Mouse (Mus musculus) inflammation-experienced regulatory T-cells, adult 6 months (primary cell): ENCODE results near the gene Vmn2r107. TPM values are rescaled to one million over a fixed set of nuclear protein-coding genes. Genes with fewer than 3 reads are reported as not detected.

Experiments
- ATAC-seq: one replicate; pipeline ENCODE4 v1.8.0; 2017
- polyA plus RNA-seq, 3 experiments: library from polyadenylated mRNA; unstranded; fragments of 100-300 nt; shearing (Covaris generic); gene quantifications; one replicate each; pipeline ENCODE4 v1.2.1; 2017

The Vmn2r107 gene
- polyA plus RNA-seq, result not detected

- no peak for ATAC-seq
These were observed at the start of gene Vmn2r107 for GRCm38 (mm10) chr17:20344942-20345341. TSS of gene Vmn2r107 (plus strand) at chr17:20345242.

GRCm38 (mm10) chr17:20305790-20306189, 39.3 kb upstream of the Vmn2r107 start:
- ATAC-seq, result no peak

GRCm38 (mm10) chr17:20399105-20399504, 54.1 kb downstream of the Vmn2r107 start:
- ATAC-seq, result no peak

GRCm38 (mm10) chr17:20413846-20414245, 68.8 kb downstream of the Vmn2r107 start, which contains the start of gene Vmn1r224:
TSS of gene Vmn1r224 (plus strand) at chr17:20414146.
- no peak for ATAC-seq

Other genes with a start within 250 kb of the Vmn2r107 start
- gene Fpr-rs7, start 231.0 kb upstream of the Vmn2r107 start, polyA plus RNA-seq, result not detected
- gene Fpr-rs6, start 162.1 kb upstream of the Vmn2r107 start, polyA plus RNA-seq, result not detected
- under 1 TPM in 1 of 3 experiments, not detected in 2; 0.08 TPM for gene Vmn2r105, start 110.2 kb upstream of the Vmn2r107 start, polyA plus RNA-seq
- gene Vmn2r106, start 59.7 kb upstream of the Vmn2r107 start, polyA plus RNA-seq, result not detected
- not detected for gene Vmn1r224, start 68.9 kb downstream of the Vmn2r107 start, polyA plus RNA-seq
- not detected for gene Vmn2r108, start 136.1 kb downstream of the Vmn2r107 start, polyA plus RNA-seq
- not detected for gene Vmn1r225, start 152.9 kb downstream of the Vmn2r107 start, polyA plus RNA-seq
- not detected for gene Vmn2r109, start 219.5 kb downstream of the Vmn2r107 start, polyA plus RNA-seq